Comparison of ENCODE assay signal across 8 mouse cellular contexts in the genomic region with DNA sequence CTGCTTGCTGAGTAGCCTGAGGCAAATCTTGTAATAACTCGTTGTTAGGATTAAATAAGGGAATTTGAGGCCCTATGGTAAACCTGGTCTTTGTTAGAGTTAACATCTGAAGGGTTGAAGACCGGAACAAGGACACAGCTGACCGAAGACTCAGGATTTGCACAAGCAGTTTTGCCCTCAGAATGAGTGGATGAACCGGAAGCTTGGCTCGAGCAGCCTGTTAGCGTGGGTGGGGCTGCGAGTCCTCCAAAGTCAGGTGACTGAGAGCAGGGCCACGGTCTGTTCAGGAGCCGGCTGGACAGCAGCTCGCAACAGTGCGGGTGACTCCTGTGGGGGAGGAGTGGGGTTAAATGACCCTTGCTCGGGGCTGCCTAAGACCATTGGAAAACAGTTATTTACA. TPM values are rescaled to one million over a fixed set of nuclear protein-coding genes. Genes with fewer than 3 reads are reported as not detected.
A peak's percentile ranks its signal among the peaks of the same experiment; 100 is the strongest.
DNase-seq lines count a peak whose midpoint lies in the region; ATAC-seq and TF ChIP-seq lines count a peak whose summit lies in the region.

No protein-coding gene starts in this region.

- H3K79me2 ChIP-seq in heart, adult 2 months (replicated peaks; ENCODE audit: control insufficient read depth, insufficient read depth, low read length): peaks cover 3% of the 10 kb centered on the region; the same call in 1 of the 2 replicates

- peaks cover 15% of the 10 kb centered on the region for H3K4me1 ChIP-seq in neural tube, embryonic 12.5 days
- peaks cover 6% of the 10 kb centered on the region for H3K4me1 ChIP-seq in heart, adult 2 months (ENCODE audit: control insufficient read depth, insufficient read depth, low read length)
- peaks cover 5% of the 10 kb centered on the region for H3K4me1 ChIP-seq in lung, adult 2 months (ENCODE audit: control insufficient read depth, insufficient read depth, low read length)

- H3K27me3 ChIP-seq in neural tube, embryonic 12.5 days (replicated peaks): no peaks in the 10 kb centered on the region
- no peaks in the 10 kb centered on the region for H3K27me3 ChIP-seq in heart, adult 2 months (ENCODE audit: control insufficient read depth, insufficient read depth, low read length)

- TF ChIP-seq EP300 in heart, adult 2 months (IDR thresholded peaks at IDR 0.05; ENCODE audit: insufficient read depth, low read depth, low read length): no peak

- DNase-seq in neural tube, embryonic 10.5 days (ENCODE audit: extremely low spot score, low spot score): no peak
- peak; percentile 52 to 62 for DNase-seq in heart, adult 2 months
- peak; percentile 76 to 81 for DNase-seq in kidney, adult 8-10 months
- peak; percentile 36 for DNase-seq in lung, adult 2 months
- DNase-seq in urinary bladder, postnatal 36 days (ENCODE audit: low spot score in 2 of 2): peak; percentile 15 to 66
- no peak for DNase-seq in left cerebral cortex, postnatal 36 days (ENCODE audit: low spot score in 2 of 2)
- no peak for DNase-seq in left cerebral cortex, adult 11 months (ENCODE audit: low spot score)

- TF ChIP-seq POLR2A in heart, adult 2 months (IDR thresholded peaks at IDR 0.05; ENCODE audit: insufficient read depth, low read depth, low read length): no peak
- no peak for TF ChIP-seq POLR2A in lung, adult 2 months (IDR thresholded peaks at IDR 0.05; ENCODE audit: borderline replicate concordance, extremely low read depth, low read depth, low read length)

- intact Hi-C loops in heart, adult 2 months (cut with DNase I): loop anchor here (5.0 kb wide), 1 partner anchor 102 kb away; a partner anchor contains a TSS
- intact Hi-C loops in left cerebral cortex, postnatal 36 days (cut with DNase I): loop anchor here (5.0 kb wide), 2 partner anchors 57 to 102 kb away; a partner anchor contains a TSS

- peak overlapping the region; percentile 63 for H3K4me2 ChIP-seq in neural tube, embryonic 12.5 days (replicated peaks)

- peak overlapping the region; percentile 7; the same call in 1 of the 2 replicates for H3K4me3 ChIP-seq in neural tube, embryonic 12.5 days
- H3K4me3 ChIP-seq in heart, adult 2 months: 0 out of 2 replicates have a peak overlapping the region, but pooled peaks have one; percentile 17
- H3K4me3 ChIP-seq in lung, adult 2 months (replicated peaks; ENCODE audit: extremely low read depth, low read depth, low read length): no peak overlapping the region

- WGBS in neural tube, embryonic 12.5 days: 67% methylated on average over 12 of the region's 12 CpGs
- WGBS in heart, adult 2 months: 15% methylated on average over 12 of the region's 12 CpGs
- WGBS in lung, adult 2 months: 32% methylated on average over 12 of the region's 12 CpGs

- peaks cover 41% of the 10 kb centered on the region for H3K36me3 ChIP-seq in neural tube, embryonic 12.5 days
- H3K36me3 ChIP-seq in heart, adult 2 months (ENCODE audit: control insufficient read depth, insufficient read depth, low read length): peaks cover 8% of the 10 kb centered on the region

- no peak overlapping the region for H3K9ac ChIP-seq in neural tube, embryonic 12.5 days
- no peak overlapping the region for H3K9ac ChIP-seq in heart, adult 2 months (ENCODE audit: low read depth, low read length)

- H3K27ac ChIP-seq in neural tube, embryonic 12.5 days: no peak overlapping the region
- H3K27ac ChIP-seq in heart, adult 2 months: peak overlapping the region; percentile 33; the same call in 1 of the 2 replicates

- no peaks in the 10 kb centered on the region for H3K9me3 ChIP-seq in neural tube, embryonic 12.5 days

- ATAC-seq in neural tube, embryonic 12.5 days (ENCODE audit: low FRiP score, low read depth): no peak

- TF ChIP-seq CTCF in heart, adult 2 months (IDR thresholded peaks at IDR 0.05): no peak
- TF ChIP-seq CTCF in lung, adult 2 months (IDR thresholded peaks at IDR 0.05; ENCODE audit: insufficient read depth, low read length): no peak

RNA-seq across cellular contexts. Expression of a gene that starts 2.8 kb away (rescaled TPM):
- 286 TPM in 2 replicates for polyA plus RNA-seq in neural tube, embryonic 12.5 days (2016; fragmentation: Nextera tagmentation; extraction: Ambion mirVana)
- total RNA-seq in heart, adult 2 months (2021): 100 to 1,000 TPM in 1 of 2 experiments, 10 to 100 TPM in 1; 93.1 to 114 TPM
- polyA plus RNA-seq in heart, adult 2 months (2012; rRNA removed): 46.7 and 81.4 TPM in 2 replicates
- polyA plus RNA-seq in lung, adult 2 months (2012; rRNA removed): 29.5 and 37.5 TPM in 2 replicates
- 100 to 1,000 TPM; 128 to 146 TPM for total RNA-seq in left cerebral cortex, postnatal 36 days (2021)

RNA-seq across cellular contexts. Expression of a gene that starts 57.7 kb away (rescaled TPM):
- polyA plus RNA-seq in neural tube, embryonic 12.5 days (2016; fragmentation: Nextera tagmentation; extraction: Ambion mirVana): 89.2 and 96.3 TPM in 2 replicates
- 10 to 100 TPM; 21.9 to 22.7 TPM for total RNA-seq in heart, adult 2 months (2021)
- 3.8 and 10.5 TPM in 2 replicates for polyA plus RNA-seq in heart, adult 2 months (2012; rRNA removed)
- 3.2 and 6.4 TPM in 2 replicates for polyA plus RNA-seq in lung, adult 2 months (2012; rRNA removed)
- 10 to 100 TPM; 35.9 to 53.2 TPM for total RNA-seq in left cerebral cortex, postnatal 36 days (2021)

RNA-seq across cellular contexts. Expression of a gene that starts 58.3 kb away (rescaled TPM):
- 5.7 TPM in 2 replicates for polyA plus RNA-seq in neural tube, embryonic 12.5 days (2016; fragmentation: Nextera tagmentation; extraction: Ambion mirVana)
- 10 to 100 TPM; 34.6 to 38.7 TPM for total RNA-seq in heart, adult 2 months (2021)
- polyA plus RNA-seq in heart, adult 2 months (2012; rRNA removed): 10.2 and 10.5 TPM in 2 replicates
- polyA plus RNA-seq in lung, adult 2 months (2012; rRNA removed): 0.87 and 4.8 TPM in 2 replicates
- total RNA-seq in left cerebral cortex, postnatal 36 days (2021): 10 to 100 TPM; 19.0 to 22.5 TPM

Comparison
In these comparisons a context has a peak if more than half of its experiments do, and no peak if none do; other contexts are left out.
1. DNase-seq: peak in heart, adult 2 months (2 of 2), kidney, adult 8-10 months (2 of 2), lung, adult 2 months (single experiment) and urinary bladder, postnatal 36 days (2 of 2); none in neural tube, embryonic 10.5 days (single experiment), left cerebral cortex, postnatal 36 days (0 of 2) and left cerebral cortex, adult 11 months (single experiment).